Mouse (Mus musculus): ENCODE measurements around the gene Scgb1b18. TPM values are rescaled to one million over a fixed set of nuclear protein-coding genes. Genes with fewer than 3 reads are reported as not detected.
"Not testable (repeated sequence)": the region's sequence is repeated elsewhere in the genome, so short reads cannot be mapped to it uniquely, and the experiment has no call there.

The Scgb1b18 gene
- not detected for total RNA-seq (2022)

GRCm38 (mm10) chr7:33185268-33185667, at the start of gene Scgb1b18:
TSS of gene Scgb1b18 (plus strand) at chr7:33185568.
- not testable (repeated sequence) for DNase-seq (ENCODE audit: low spot score)

GRCm38 (mm10) chr7:33173764-33174163, 11.6 kb upstream of the Scgb1b18 start, which contains the start of gene Scgb2b18:
TSS of gene Scgb2b18 (minus strand) at chr7:33173864.
- DNase-seq (ENCODE audit: low spot score) = not testable (repeated sequence)

Other genes with a start within 250 kb of the Scgb1b18 start
- not detected for gene Scgb2b17, start 129.0 kb upstream of the Scgb1b18 start, total RNA-seq (2022)
- gene Scgb1b17, start 122.1 kb upstream of the Scgb1b18 start, total RNA-seq (2022) = not detected
- not detected for gene Scgb2b18, start 11.7 kb upstream of the Scgb1b18 start, total RNA-seq (2022)
- not detected for gene Scgb2b19, start 94.8 kb downstream of the Scgb1b18 start, total RNA-seq (2022)
- gene Scgb1b19, start 101.7 kb downstream of the Scgb1b18 start, total RNA-seq (2022) = not detected
- gene Scgb2b20, start 180.8 kb downstream of the Scgb1b18 start, total RNA-seq (2022) = not detected
- gene Scgb1b20, start 187.7 kb downstream of the Scgb1b18 start, total RNA-seq (2022) = not detected